Mouse (Mus musculus): ENCODE data around the gene Gm8906. TPM values are rescaled to one million over a fixed set of nuclear protein-coding genes. Genes with fewer than 3 reads are reported as not detected.
"Not testable (repeated sequence)": the region's sequence is repeated elsewhere in the genome, so short reads cannot be mapped to it uniquely, and the experiment has no call there.

The Gm8906 gene
- not detected in 2 replicates for polyA plus RNA-seq (2016; fragmentation: Nextera tagmentation; extraction: Ambion mirVana)

- 42% methylated on average over 2 of the region's 3 CpGs for WGBS
These were observed at the start of gene Gm8906 for GRCm38 (mm10) chr5:11502385-11502784. Gene Gm8906, plus strand, starts transcription at chr5:11502685.

More at GRCm38 (mm10) chr5:11502385-11502784, at the start of gene Gm8906:
- not testable (repeated sequence) for H3K9ac ChIP-seq; H3K27ac ChIP-seq; H3K4me2 ChIP-seq (replicated peaks); ATAC-seq (ENCODE audit: low FRiP score, low read depth); H3K4me1 ChIP-seq; H3K4me3 ChIP-seq; H3K36me3 ChIP-seq; H3K27me3 ChIP-seq (replicated peaks); H3K9me3 ChIP-seq

Other genes with a start within 250 kb of the Gm8906 start
- gene Gm8890, start 246.7 kb upstream of the Gm8906 start, polyA plus RNA-seq (2016; fragmentation: Nextera tagmentation; extraction: Ambion mirVana) = 0.42 TPM in 1 of 2 replicates, not detected in the other
- gene Speer1, start 161.2 kb upstream of the Gm8906 start, polyA plus RNA-seq (2016; fragmentation: Nextera tagmentation; extraction: Ambion mirVana) = not detected in 2 replicates
- not detected in 2 replicates for gene Gm8897, start 86.3 kb upstream of the Gm8906 start, polyA plus RNA-seq (2016; fragmentation: Nextera tagmentation; extraction: Ambion mirVana)
- gene Gm6460, start 92.2 kb downstream of the Gm8906 start, polyA plus RNA-seq (2016; fragmentation: Nextera tagmentation; extraction: Ambion mirVana) = not detected in 2 replicates
- gene Gm8922, start 179.3 kb downstream of the Gm8906 start, polyA plus RNA-seq (2016; fragmentation: Nextera tagmentation; extraction: Ambion mirVana) = 0.79 and 0.94 TPM in 2 replicates

Measured in neural tube, embryonic 12.5 days (tissue).